Mouse (Mus musculus): ENCODE data around the gene Slc13a4.

- no peak for TF ChIP-seq CTCF (IDR thresholded peaks at IDR 0.05; ENCODE audit: insufficient read depth, low read depth, low read length)
- no peak for TF ChIP-seq POLR2A (IDR thresholded peaks at IDR 0.05; ENCODE audit: insufficient read depth, low read depth, low read length)
Measured at GRCm38 (mm10) chr6:35326111-35326515, 18.2 kb upstream of the Slc13a4 start, which contains the start of gene Fam180a.

Data from olfactory bulb, adult 2 months (tissue).